8 mouse cellular contexts compared by ENCODE assay signal in genomic region chr10:63574100-63574609, GRCm38 (mm10).
DNase-seq lines count a peak whose midpoint lies in the region; ATAC-seq lines count a peak whose summit lies in the region.

No protein-coding gene starts in this region.

- no peak overlapping the region for H3K4me2 ChIP-seq in heart, embryonic 12.5 days
- no peak overlapping the region for H3K4me2 ChIP-seq in heart, embryonic 16.5 days (ENCODE audit: low read depth, low read length)
- H3K4me2 ChIP-seq in forebrain, embryonic 12.5 days: no peak overlapping the region

- no peak overlapping the region for H3K27ac ChIP-seq in heart, embryonic 12.5 days (ENCODE audit: poor library complexity, severe bottlenecking)
- H3K27ac ChIP-seq in heart, embryonic 10.5 days: no peak overlapping the region
- no peak overlapping the region for H3K27ac ChIP-seq in heart, embryonic 16.5 days (ENCODE audit: low read length)
- H3K27ac ChIP-seq in forebrain, embryonic 12.5 days: no peak overlapping the region

- WGBS in heart, embryonic 12.5 days: 79% methylated on average over 7 of the region's 7 CpGs
- 79% methylated on average over 7 of the region's 7 CpGs for WGBS in heart, embryonic 10.5 days
- 83% methylated on average over 7 of the region's 7 CpGs for WGBS in heart, embryonic 16.5 days
- WGBS in forebrain, embryonic 12.5 days: 87% methylated on average over 7 of the region's 7 CpGs

- peaks cover 10% of the 10 kb centered on the region for H3K9me3 ChIP-seq in heart, embryonic 12.5 days (replicated peaks)
- H3K9me3 ChIP-seq in heart, embryonic 10.5 days: peaks cover 6% of the 10 kb centered on the region; the same call in 1 of the 2 replicates
- H3K9me3 ChIP-seq in heart, embryonic 16.5 days (replicated peaks; ENCODE audit: control insufficient read depth, low read length): peaks cover 6% of the 10 kb centered on the region
- H3K9me3 ChIP-seq in forebrain, embryonic 12.5 days: no peaks in the 10 kb centered on the region

- DNase-seq in heart, embryonic 10.5 days (ENCODE audit: low spot score): no peak
- DNase-seq in A20 (ENCODE audit: low read depth, low spot score) (peak; percentile 9), ZHBTc4 (ENCODE audit: low read depth, low spot score) (peak; percentile 74)
- no peak for DNase-seq in urinary bladder, postnatal 14 days (ENCODE audit: low spot score)

- H3K9ac ChIP-seq in heart, embryonic 12.5 days: no peak overlapping the region
- H3K9ac ChIP-seq in heart, embryonic 16.5 days (ENCODE audit: low read length): no peak overlapping the region
- H3K9ac ChIP-seq in forebrain, embryonic 12.5 days: no peak overlapping the region

- no peaks in the 10 kb centered on the region for H3K4me1 ChIP-seq in heart, embryonic 12.5 days (replicated peaks)
- no peaks in the 10 kb centered on the region for H3K4me1 ChIP-seq in heart, embryonic 10.5 days
- H3K4me1 ChIP-seq in heart, embryonic 16.5 days (ENCODE audit: control insufficient read depth, insufficient read depth, low read length): no peaks in the 10 kb centered on the region
- no peaks in the 10 kb centered on the region for H3K4me1 ChIP-seq in forebrain, embryonic 12.5 days

- ATAC-seq in heart, embryonic 12.5 days (ENCODE audit: insufficient number of reproducible peaks, low FRiP score): peak; percentile 36; the same call in 1 of the 2 replicates
- ATAC-seq in heart, embryonic 16.5 days (replicated peaks; ENCODE audit: extremely low read depth, insufficient read depth, low FRiP score): peak; percentile 28; the same call in 1 of the 2 replicates
- ATAC-seq in megakaryocyte-erythroid progenitor cell, adult 5-6 weeks (replicated peaks; ENCODE audit: low FRiP score, low TSS enrichment, poor library complexity, severe bottlenecking): peak; percentile 57; the same call in 1 of the 2 replicates
- ATAC-seq in forebrain, embryonic 12.5 days (ENCODE audit: low FRiP score): no peak

- no peaks in the 10 kb centered on the region for H3K27me3 ChIP-seq in heart, embryonic 12.5 days (replicated peaks)
- H3K27me3 ChIP-seq in heart, embryonic 10.5 days (ENCODE audit: insufficient read depth, poor library complexity, severe bottlenecking): no peaks in the 10 kb centered on the region
- no peaks in the 10 kb centered on the region for H3K27me3 ChIP-seq in heart, embryonic 16.5 days (ENCODE audit: control insufficient read depth, insufficient read depth, low read length)
- no peaks in the 10 kb centered on the region for H3K27me3 ChIP-seq in forebrain, embryonic 12.5 days

- no peak overlapping the region for H3K4me3 ChIP-seq in heart, embryonic 12.5 days
- no peak overlapping the region for H3K4me3 ChIP-seq in heart, embryonic 10.5 days
- no peak overlapping the region for H3K4me3 ChIP-seq in heart, embryonic 16.5 days (ENCODE audit: low read length)
- H3K4me3 ChIP-seq in forebrain, embryonic 12.5 days (replicated peaks): no peak overlapping the region

- H3K36me3 ChIP-seq in heart, embryonic 12.5 days: peaks cover 31% of the 10 kb centered on the region
- peaks cover 32% of the 10 kb centered on the region for H3K36me3 ChIP-seq in heart, embryonic 10.5 days
- H3K36me3 ChIP-seq in heart, embryonic 16.5 days (ENCODE audit: control insufficient read depth, insufficient read depth): peaks cover 14% of the 10 kb centered on the region
- H3K36me3 ChIP-seq in forebrain, embryonic 12.5 days (replicated peaks): no peaks in the 10 kb centered on the region

Comparison
In these comparisons a context has a peak if more than half of its experiments do, and no peak if none do; other contexts are left out.
1. DNase-seq: peak in A20 (single experiment) and ZHBTc4 (single experiment); none in heart, embryonic 10.5 days (single experiment) and urinary bladder, postnatal 14 days (single experiment).